Mouse (Mus musculus): Measurements from ENCODE around the gene Nfia.

- no peak for TF ChIP-seq CTCF (IDR thresholded peaks at IDR 0.05; ENCODE audit: low read depth, low read length)
- no peak for TF ChIP-seq EP300 (IDR thresholded peaks at IDR 0.05; ENCODE audit: insufficient read depth, low read depth, low read length)
- TF ChIP-seq POLR2A (IDR thresholded peaks at IDR 0.05; ENCODE audit: insufficient read depth, low read length) = no peak
Observed at GRCm38 (mm10) chr4:97886220-97886619, 113.7 kb downstream of the Nfia start.
